Mouse (Mus musculus): ENCODE data around the gene Bad.
"Not testable (repeated sequence)": the region's sequence is repeated elsewhere in the genome, so short reads cannot be mapped to it uniquely, and the experiment has no call there.

Gene Bad

GRCm38 (mm10) chr19:6985300-6985699 is 43.6 kb downstream of the Bad start:
- DNase-seq (ENCODE audit: inconsistent ontology term) = no peak

- DNase-seq (ENCODE audit: inconsistent ontology term) = no peak
Observed at GRCm38 (mm10) chr19:6985951-6986708, 44.5 kb downstream of the Bad start.

DNA sequence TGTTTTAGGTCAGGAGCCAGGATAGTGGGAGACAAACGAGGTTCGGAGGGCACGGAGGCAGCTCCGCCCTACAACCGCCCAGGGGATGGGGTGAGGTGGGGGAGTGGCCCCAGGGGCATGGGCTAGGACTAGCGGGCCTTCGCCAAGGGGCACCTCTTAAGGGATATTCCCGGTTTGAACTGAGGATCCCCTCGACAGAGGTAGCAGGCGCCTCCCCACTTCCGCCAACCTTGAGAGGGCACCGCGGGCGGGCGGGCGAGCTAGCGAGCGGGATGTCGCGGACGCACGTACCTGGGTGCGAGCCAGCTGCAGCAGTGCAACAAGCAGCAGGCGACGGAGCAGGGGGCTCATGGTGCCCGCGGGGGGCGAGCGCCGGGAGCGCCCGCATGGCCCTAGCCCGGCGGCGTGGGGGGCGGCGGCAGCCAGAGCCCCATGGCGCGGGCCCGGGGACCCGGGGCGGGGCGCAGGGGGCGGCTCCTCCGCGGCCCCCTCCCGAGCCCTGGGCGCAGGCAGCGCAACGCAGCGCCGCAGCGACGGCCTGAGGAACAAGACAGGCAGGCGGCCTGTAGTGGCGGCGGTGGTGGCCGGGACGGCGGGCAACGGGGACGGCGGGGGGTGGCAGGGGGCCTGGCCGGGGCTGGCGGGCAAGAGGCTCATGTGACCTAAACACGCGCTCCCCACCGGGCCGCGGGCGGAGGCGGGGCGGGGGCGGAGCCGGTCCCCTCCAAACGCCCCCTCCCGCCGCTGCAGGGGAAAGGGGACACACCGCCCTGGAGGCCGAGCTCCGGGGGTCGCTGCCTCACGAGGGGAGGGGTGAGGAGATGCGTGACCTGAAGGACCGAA is 45.6 kb downstream of the Bad start, which contains the start of gene Vegfb:
Gene Vegfb, minus strand, starts transcription at position 591 of the 843 bp plus-strand sequence.
- peak; percentile 74 for DNase-seq (ENCODE audit: inconsistent ontology term)

DNA sequence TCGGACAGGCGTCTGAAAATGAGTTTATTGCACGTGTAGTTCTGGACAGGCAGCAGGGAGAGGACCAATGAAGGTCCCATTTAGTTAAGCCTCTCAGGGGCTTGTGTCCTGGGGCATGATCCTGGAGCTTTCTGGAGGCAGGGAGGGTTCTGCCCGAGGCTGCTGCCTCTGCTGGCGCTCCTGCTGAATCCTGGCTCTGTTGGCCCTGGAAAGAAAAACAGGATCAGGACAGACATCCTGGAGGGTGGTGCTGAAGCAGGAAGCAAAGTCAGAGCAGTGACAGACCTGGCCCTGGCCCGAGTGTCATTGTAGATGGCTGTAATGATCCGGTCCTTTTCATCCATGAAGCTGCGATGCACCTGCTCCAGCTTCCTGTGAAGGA is 46.2 kb downstream of the Bad start:
- no peak for DNase-seq (ENCODE audit: inconsistent ontology term)

GRCm38 (mm10) chr19:6989251-6989650 is 47.6 kb downstream of the Bad start:
- no peak for DNase-seq (ENCODE audit: inconsistent ontology term)

DNA sequence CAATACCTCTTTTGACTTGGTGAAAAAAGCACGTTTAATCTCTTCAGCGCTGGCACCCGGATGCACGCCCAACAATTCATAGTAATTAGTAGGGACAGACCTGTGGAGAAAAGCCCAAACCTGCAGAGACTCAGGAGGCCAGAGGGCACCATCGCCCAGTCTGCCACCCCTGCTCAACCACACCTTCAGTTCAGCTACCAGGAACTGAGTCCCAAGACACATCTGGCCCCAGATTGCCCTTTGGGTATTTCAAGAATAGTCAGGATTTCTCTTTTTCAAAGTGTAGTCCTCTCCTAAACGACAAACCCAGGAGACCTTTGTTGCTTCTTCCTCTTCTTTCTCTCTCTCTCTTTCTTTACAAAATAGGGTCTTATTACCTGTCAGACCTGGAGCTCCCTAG is 49.1 kb downstream of the Bad start:
- no peak for DNase-seq (ENCODE audit: inconsistent ontology term)

- not testable (repeated sequence) for DNase-seq (ENCODE audit: inconsistent ontology term)
Observed at GRCm38 (mm10) chr19:6991166-6991565, 49.5 kb downstream of the Bad start.

GRCm38 (mm10) chr19:6992011-6992858 is 50.6 kb downstream of the Bad start, which contains the start of gene Dnajc4:
Dnajc4 (minus strand) TSS chr19:6992572.
- DNase-seq (ENCODE audit: inconsistent ontology term) = peak; percentile 97

DNA sequence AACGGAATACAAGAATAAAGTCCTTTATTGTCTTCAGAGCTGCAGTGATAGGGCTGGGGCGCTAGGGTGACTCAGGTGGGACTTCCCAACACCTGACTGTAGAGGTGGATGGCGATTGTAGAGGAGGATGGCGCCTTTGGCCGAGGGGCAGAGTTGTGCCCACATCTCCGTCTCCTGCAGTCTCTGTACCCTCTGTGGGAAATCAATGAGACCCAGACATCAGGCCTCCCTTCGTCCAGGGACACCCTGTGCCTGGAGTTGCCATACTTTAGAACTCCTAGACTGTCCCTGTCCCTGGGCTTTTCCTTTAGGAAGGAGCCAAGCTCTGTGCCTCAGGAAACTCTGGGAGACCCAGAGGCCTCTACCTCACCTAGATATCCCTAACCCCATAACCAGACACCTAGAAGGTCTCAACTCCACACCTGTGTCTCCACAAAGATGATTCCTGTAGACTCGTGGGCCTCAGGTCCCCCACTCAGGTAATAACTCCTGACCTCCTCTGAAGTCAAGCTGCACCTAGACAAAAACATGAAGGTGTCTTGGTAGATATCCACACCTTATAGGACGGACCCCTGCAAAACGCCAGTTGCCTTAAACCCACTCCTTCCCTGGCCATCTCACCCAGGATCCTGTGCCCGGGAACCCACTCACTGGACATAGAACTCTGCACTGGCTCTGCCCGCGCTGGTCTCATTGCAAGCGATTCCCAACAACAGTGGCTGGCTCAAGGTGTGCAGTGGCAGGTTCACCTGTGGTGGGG is 51.5 kb downstream of the Bad start:
- DNase-seq (ENCODE audit: inconsistent ontology term) = no peak

DNA sequence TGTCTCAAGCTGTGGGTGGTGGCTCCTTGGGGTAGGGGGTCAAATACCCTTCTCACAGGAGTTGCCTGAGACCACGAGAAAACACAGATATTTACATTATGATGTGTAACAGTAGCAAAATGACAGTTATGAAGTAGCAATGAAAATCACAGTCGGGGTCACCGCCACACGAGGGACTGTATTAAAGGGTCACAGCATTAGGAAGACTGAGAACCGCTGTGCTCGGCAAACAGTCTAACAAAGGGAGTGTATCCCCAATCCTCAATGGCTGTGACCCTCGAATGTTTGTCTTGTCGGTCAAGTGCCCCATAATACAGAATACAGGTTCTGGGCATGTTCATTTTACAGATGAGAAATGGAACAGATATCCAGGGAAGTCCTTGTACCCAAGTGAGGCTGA is 52.3 kb downstream of the Bad start:
- no peak for DNase-seq (ENCODE audit: inconsistent ontology term)

- no peak for DNase-seq (ENCODE audit: inconsistent ontology term)
Observed at GRCm38 (mm10) chr19:6994489-6994888, 52.8 kb downstream of the Bad start.

- no peak for DNase-seq (ENCODE audit: inconsistent ontology term)
Observed at GRCm38 (mm10) chr19:6995255-6995991, 53.8 kb downstream of the Bad start.

- DNase-seq (ENCODE audit: inconsistent ontology term) = peak; percentile 94
Observed at GRCm38 (mm10) chr19:6996006-6996405, 54.3 kb downstream of the Bad start, which contains the start of the genes Nudt22 and Trpt1. Nudt22 (minus strand) TSS chr19:6996117. Trpt1 (plus strand) TSS chr19:6996131.

DNA sequence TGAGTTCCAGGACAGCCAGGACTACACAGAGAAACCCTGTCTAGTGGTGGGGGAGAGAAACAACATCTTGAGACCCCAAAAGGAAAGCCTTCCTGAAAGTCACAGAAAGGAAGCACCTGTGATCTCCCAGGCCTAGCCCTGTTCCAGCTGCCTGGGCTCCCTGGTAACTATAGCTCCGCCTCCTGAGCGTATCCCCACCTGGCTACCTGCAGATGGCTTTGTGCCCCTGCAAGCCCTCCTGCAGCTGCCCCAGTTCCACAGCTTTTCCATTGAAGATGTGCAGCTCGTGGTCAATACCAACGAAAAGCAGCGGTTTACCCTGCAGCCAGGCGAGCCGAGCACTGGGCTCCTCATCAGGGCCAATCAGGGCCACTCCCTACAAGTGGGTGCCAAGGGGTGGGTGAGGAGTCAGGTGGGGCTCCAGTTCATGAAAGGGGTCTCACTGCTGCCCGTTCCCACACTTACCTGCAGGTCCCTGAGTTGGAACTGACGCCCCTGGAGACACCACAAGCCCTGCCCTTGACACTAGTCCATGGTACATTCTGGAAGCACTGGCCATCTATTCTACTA is 56.1 kb downstream of the Bad start:
- DNase-seq (ENCODE audit: inconsistent ontology term) = no peak

- no peak for DNase-seq (ENCODE audit: inconsistent ontology term)
Observed at GRCm38 (mm10) chr19:6999360-7000063, 57.9 kb downstream of the Bad start.
